Comparison of ENCODE assay signal across 17 mouse cellular contexts in genomic region chr10:83644167-83644566, GRCm38 (mm10). TPM values are rescaled to one million over a fixed set of nuclear protein-coding genes. Genes with fewer than 3 reads are reported as not detected.
A peak's percentile ranks its signal among the peaks of the same experiment; 100 is the strongest.
DNase-seq lines count a peak whose midpoint lies in the region; ATAC-seq and TF ChIP-seq lines count a peak whose summit lies in the region.
"Had no signal": no experiment of that assay in that cellular context is flagged by ENCODE, and none has a peak within 500 bp of the region (broad histone marks: within the 10 kb centered on the region; RNA-seq: fewer than 3 reads in every experiment).

No protein-coding gene starts in this region.

- H3K27me3 ChIP-seq in heart, embryonic 10.5 days (ENCODE audit: insufficient read depth, poor library complexity, severe bottlenecking) = no peaks in the 10 kb centered on the region
- H3K27me3 ChIP-seq in liver, embryonic 11.5 days (replicated peaks; ENCODE audit: control insufficient read depth, insufficient read depth, low read length) = peaks cover 12% of the 10 kb centered on the region; the same call in 1 of the 2 replicates
- H3K27me3 ChIP-seq in liver, postnatal 0 days (ENCODE audit: insufficient read depth, low read length) = no peaks in the 10 kb centered on the region
- H3K27me3 ChIP-seq: forebrain, embryonic 12.5 days; neural tube, embryonic 12.5 days; Patski had no signal

- no peaks in the 10 kb centered on the region for H3K9me3 ChIP-seq in heart, embryonic 10.5 days
- H3K9me3 ChIP-seq in liver, embryonic 11.5 days (ENCODE audit: control insufficient read depth, low read length) = no peaks in the 10 kb centered on the region
- H3K9me3 ChIP-seq in liver, postnatal 0 days (ENCODE audit: low read length) = no peaks in the 10 kb centered on the region
- H3K9me3 ChIP-seq: forebrain, embryonic 12.5 days; neural tube, embryonic 12.5 days had no signal

- ATAC-seq in liver, embryonic 11.5 days (replicated peaks; ENCODE audit: low FRiP score) = no peak
- no peak for ATAC-seq in liver, postnatal 0 days
- ATAC-seq in megakaryocyte progenitor cell, adult 5-6 weeks (replicated peaks; ENCODE audit: poor library complexity) = no peak
- ATAC-seq: Patski had no signal

- no peak overlapping the region for H3K9ac ChIP-seq in liver, embryonic 11.5 days (ENCODE audit: low read depth, low read length)
- H3K9ac ChIP-seq in liver, postnatal 0 days (replicated peaks) = no peak overlapping the region
- H3K9ac ChIP-seq: forebrain, embryonic 12.5 days had no signal

- H3K4me3 ChIP-seq in heart, embryonic 10.5 days = peak overlapping the region; percentile 32; the same call in 1 of the 2 replicates
- no peak overlapping the region for H3K4me3 ChIP-seq in liver, embryonic 11.5 days (ENCODE audit: low read depth, low read length)
- no peak overlapping the region for H3K4me3 ChIP-seq in liver, postnatal 0 days (ENCODE audit: low read depth, low read length)
- H3K4me3 ChIP-seq: forebrain, embryonic 12.5 days; gastrocnemius, adult 2 months; neural tube, embryonic 12.5 days had no signal

- peaks cover 3% of the 10 kb centered on the region; the same call in 1 of the 2 replicates for H3K36me3 ChIP-seq in heart, embryonic 10.5 days
- H3K36me3 ChIP-seq in liver, embryonic 11.5 days (ENCODE audit: control insufficient read depth, insufficient read depth, low read length) = no peaks in the 10 kb centered on the region
- H3K36me3 ChIP-seq in liver, postnatal 0 days (replicated peaks; ENCODE audit: insufficient read depth, low read length) = 0 out of 2 replicates have a peak, but pooled peaks cover 5% of the 10 kb centered on the region
- H3K36me3 ChIP-seq: forebrain, embryonic 12.5 days had no signal

- DNase-seq in heart, embryonic 10.5 days (ENCODE audit: low spot score) = no peak
- no peak for DNase-seq in heart, adult 9 months (ENCODE audit: low spot score in 2 of 2)
- DNase-seq in liver, embryonic 11.5 days (ENCODE audit: low spot score) = no peak
- no peak for DNase-seq in liver
- peak; percentile 19 to 30 for DNase-seq in CD8-positive naive resting alpha-beta T cell, adult 2 months (ENCODE audit: low read depth in 2 of 2, low spot score in 2 of 2)
- DNase-seq in liver, postnatal 0 days = no peak
- no peak for DNase-seq in kidney, postnatal 36 days
- DNase-seq: cerebellum, postnatal 14 days; gastrocnemius, adult 2 months; kidney, adult 18-20 months; kidney, postnatal 4 days; lung, adult 18-20 months; spleen, adult 18-20 months had no signal

- H3K4me2 ChIP-seq in liver, embryonic 11.5 days = peak overlapping the region; percentile 49; the same call in 1 of the 2 replicates
- H3K4me2 ChIP-seq in liver, postnatal 0 days (ENCODE audit: low read depth, low read length) = peak overlapping the region; percentile 28; the same call in 1 of the 2 replicates
- H3K4me2 ChIP-seq: forebrain, embryonic 12.5 days had no signal

- TF ChIP-seq EP300 in liver, postnatal 0 days (IDR thresholded peaks at IDR 0.05; ENCODE audit: low read depth) = no peak

- no peak for TF ChIP-seq CTCF in liver, postnatal 0 days (IDR thresholded peaks at IDR 0.05; ENCODE audit: low read depth)

- H3K27ac ChIP-seq in heart, embryonic 10.5 days = peak overlapping the region; percentile 87; the same call in 1 of the 2 replicates
- no peak overlapping the region for H3K27ac ChIP-seq in liver, embryonic 11.5 days (ENCODE audit: low read depth, low read length)
- no peak overlapping the region for H3K27ac ChIP-seq in liver, postnatal 0 days (ENCODE audit: low read depth)
- H3K27ac ChIP-seq: neural tube, embryonic 12.5 days had no signal

- peaks cover 63% of the 10 kb centered on the region for H3K4me1 ChIP-seq in heart, embryonic 10.5 days
- H3K4me1 ChIP-seq in liver, embryonic 11.5 days (replicated peaks; ENCODE audit: control insufficient read depth, insufficient read depth, low read length) = peaks cover 27% of the 10 kb centered on the region
- peaks cover 42% of the 10 kb centered on the region for H3K4me1 ChIP-seq in liver, postnatal 0 days (ENCODE audit: insufficient read depth)

- WGBS in heart, embryonic 10.5 days = 78% methylated on average over 8 of the region's 8 CpGs
- WGBS in liver, embryonic 11.5 days = 59% methylated on average over 8 of the region's 8 CpGs
- 41% methylated on average over 8 of the region's 8 CpGs for WGBS in liver, postnatal 0 days (ENCODE audit: insufficient replicate concordance)

RNA-seq across cellular contexts. Expression of gene Appl2, which starts 4.4 kb away (rescaled TPM):
- polyA plus RNA-seq in heart, embryonic 10.5 days (2016; fragmentation: Nextera tagmentation; extraction: Ambion mirVana) = 29.5 and 34.0 TPM in 2 replicates
- 26.8 and 29.9 TPM in 2 replicates for polyA plus RNA-seq in liver, embryonic 11.5 days (2014; fragmentation: Nextera tagmentation; extraction: Ambion mirVana)
- 7.8 and 9.2 TPM in 2 replicates for polyA plus RNA-seq in liver, postnatal 0 days (2015; fragmentation: Nextera tagmentation; extraction: Ambion mirVana)
- total RNA-seq in megakaryocyte progenitor cell, adult 5-6 weeks (2015) = 24.7 and 25.4 TPM in 2 replicates
- 26.2 and 32.0 TPM in 2 replicates for total RNA-seq in megakaryocyte progenitor cell, adult 5-6 weeks (2017)

Comparison
In these comparisons a context has a peak if more than half of its experiments do, and no peak if none do; other contexts are left out.
1. DNase-seq: peak in CD8-positive naive resting alpha-beta T cell, adult 2 months (2 of 2); none in heart, embryonic 10.5 days (single experiment), heart, adult 9 months (0 of 2), liver, embryonic 11.5 days (single experiment), liver (single experiment), liver, postnatal 0 days (single experiment) and kidney, postnatal 36 days (0 of 2).